Mouse (Mus musculus): ENCODE measurements around the gene Brwd1. TPM values are rescaled to one million over a fixed set of nuclear protein-coding genes. Genes with fewer than 3 reads are reported as not detected.
"Not testable (repeated sequence)": the region's sequence is repeated elsewhere in the genome, so short reads cannot be mapped to it uniquely, and the experiment has no call there.

Brwd1 gene
- polyA plus RNA-seq, 1 experiment from 2014 or later, result 89.2 TPM

- Histone ChIP-seq H3K27me3 (ENCODE audit: insufficient read depth, poor library complexity, severe bottlenecking) (no peaks in the 10 kb centered on the region), H3K9me3 (no peaks in the 10 kb centered on the region), H3K36me3 (peaks cover 99% of the 10 kb centered on the region), H3K4me1 (no peaks in the 10 kb centered on the region), H3K27ac (no peak overlapping the region), H3K4me3 (no peak overlapping the region)
- WGBS, result 60% methylated on average over 5 of the region's 5 CpGs
- DNase-seq (ENCODE audit: low spot score), result no peak
Observed at GRCm38 (mm10) chr16:96044096-96044495, 38.2 kb downstream of the Brwd1 start.

- Histone ChIP-seq H3K27me3 (ENCODE audit: insufficient read depth, poor library complexity, severe bottlenecking) (no peaks in the 10 kb centered on the region), H3K27ac (no peak overlapping the region), H3K4me1 (no peaks in the 10 kb centered on the region), H3K4me3 (no peak overlapping the region), H3K9me3 (no peaks in the 10 kb centered on the region), H3K36me3 (peaks cover 99% of the 10 kb centered on the region)
- DNase-seq (ENCODE audit: low spot score), result no peak
- 92% methylated on average over 4 of the region's 4 CpGs for WGBS
Observed at GRCm38 (mm10) chr16:96040691-96041090, 41.6 kb downstream of the Brwd1 start.

GRCm38 (mm10) chr16:96039538-96039937, 42.8 kb downstream of the Brwd1 start:
- DNase-seq (ENCODE audit: low spot score), result no peak
- 85% methylated on average over 6 of the region's 6 CpGs for WGBS
- H3K9me3 ChIP-seq, result no peaks in the 10 kb centered on the region
- H3K36me3 ChIP-seq, result peaks cover 100% of the 10 kb centered on the region
- no peaks in the 10 kb centered on the region for H3K4me1 ChIP-seq
- no peak overlapping the region for H3K4me3 ChIP-seq
- no peak overlapping the region for H3K27ac ChIP-seq
- H3K27me3 ChIP-seq (ENCODE audit: insufficient read depth, poor library complexity, severe bottlenecking), result no peaks in the 10 kb centered on the region

GRCm38 (mm10) chr16:96034473-96034872, 47.9 kb downstream of the Brwd1 start:
- no peak for DNase-seq (ENCODE audit: low spot score)
- Histone ChIP-seq H3K36me3 (peaks cover 98% of the 10 kb centered on the region), H3K27ac (no peak overlapping the region), H3K4me1 (no peaks in the 10 kb centered on the region), H3K4me3 (no peak overlapping the region), H3K9me3 (no peaks in the 10 kb centered on the region), H3K27me3 (ENCODE audit: insufficient read depth, poor library complexity, severe bottlenecking) (no peaks in the 10 kb centered on the region)
- 91% methylated on average over 6 of the region's 6 CpGs for WGBS

DNA sequence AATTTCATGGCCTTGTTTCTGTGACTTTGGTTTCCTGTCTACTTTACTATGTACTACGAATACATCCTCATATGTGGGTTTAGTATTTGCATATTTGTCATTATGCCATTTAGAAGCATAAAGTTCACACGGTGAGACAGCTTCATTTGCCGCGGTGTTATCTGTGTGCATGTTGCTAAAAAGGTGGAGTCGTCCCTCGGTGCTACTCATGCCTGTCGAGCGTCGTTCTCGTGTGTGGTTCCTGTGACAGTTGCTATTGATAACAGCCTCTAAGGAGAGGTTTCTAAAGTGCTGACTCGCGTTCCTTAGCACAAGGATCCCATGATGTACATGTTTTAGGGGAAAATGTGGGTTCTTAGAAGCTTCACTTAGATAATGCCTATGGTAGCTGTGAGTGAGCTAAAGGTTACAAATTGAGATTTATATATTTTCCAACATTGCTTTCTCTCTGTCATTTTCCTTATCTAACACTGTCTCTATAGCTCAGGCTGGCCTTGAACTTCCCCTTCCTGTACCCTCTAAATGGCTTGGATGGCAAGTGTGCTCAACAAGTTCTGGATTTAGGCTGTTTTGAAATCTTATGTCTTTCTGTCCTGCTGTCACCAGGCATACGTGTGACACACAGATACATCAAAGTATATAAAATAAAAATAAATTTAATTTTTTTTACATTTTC, 49.8 kb downstream of the Brwd1 start:
- no peak overlapping the region for H3K4me3 ChIP-seq
- H3K27ac ChIP-seq, result no peak overlapping the region
- DNase-seq (ENCODE audit: low spot score), result peak; percentile 52
- WGBS, result 56% methylated on average over 13 of the region's 13 CpGs
- no peaks in the 10 kb centered on the region for H3K9me3 ChIP-seq
- H3K27me3 ChIP-seq (ENCODE audit: insufficient read depth, poor library complexity, severe bottlenecking), result no peaks in the 10 kb centered on the region
- no peaks in the 10 kb centered on the region for H3K4me1 ChIP-seq
- peaks cover 98% of the 10 kb centered on the region for H3K36me3 ChIP-seq

DNA sequence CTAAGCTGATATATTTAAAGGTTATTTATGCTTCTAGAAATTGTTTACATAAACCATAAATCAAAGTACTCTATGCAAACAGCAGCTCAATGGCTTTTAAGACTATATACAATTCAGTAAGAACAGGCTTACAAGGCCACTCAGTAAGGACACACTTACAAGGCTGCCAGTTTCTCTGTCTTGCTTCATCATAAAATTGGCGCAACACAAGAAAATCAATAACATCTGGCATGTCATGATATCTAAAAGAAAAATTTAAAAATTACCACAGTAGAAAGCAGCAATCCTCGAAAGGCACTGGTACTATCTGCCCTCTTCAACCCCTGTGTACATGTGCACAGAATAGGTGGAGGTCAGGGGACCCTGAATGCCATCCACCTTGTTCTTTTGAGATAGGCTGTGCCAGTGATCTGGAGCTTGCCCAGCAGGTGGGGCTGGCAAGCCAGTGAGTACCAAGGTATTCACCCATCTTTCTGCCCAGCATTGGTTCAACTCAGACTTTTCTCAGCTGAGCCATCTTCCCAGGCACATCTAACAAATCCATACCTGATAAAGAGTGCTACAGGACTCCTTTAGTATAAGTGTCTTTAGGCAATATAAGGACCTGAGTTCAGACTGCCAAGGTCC, 51.7 kb downstream of the Brwd1 start:
- WGBS, result 91% methylated on average over 2 of the region's 2 CpGs
- peaks cover 96% of the 10 kb centered on the region for H3K36me3 ChIP-seq
- no peaks in the 10 kb centered on the region for H3K27me3 ChIP-seq (ENCODE audit: insufficient read depth, poor library complexity, severe bottlenecking)
- peak; percentile 61 for DNase-seq (ENCODE audit: low spot score)
- H3K4me3 ChIP-seq, result no peak overlapping the region
- H3K9me3 ChIP-seq, result no peaks in the 10 kb centered on the region
- H3K4me1 ChIP-seq, result no peaks in the 10 kb centered on the region
- no peak overlapping the region for H3K27ac ChIP-seq

DNA sequence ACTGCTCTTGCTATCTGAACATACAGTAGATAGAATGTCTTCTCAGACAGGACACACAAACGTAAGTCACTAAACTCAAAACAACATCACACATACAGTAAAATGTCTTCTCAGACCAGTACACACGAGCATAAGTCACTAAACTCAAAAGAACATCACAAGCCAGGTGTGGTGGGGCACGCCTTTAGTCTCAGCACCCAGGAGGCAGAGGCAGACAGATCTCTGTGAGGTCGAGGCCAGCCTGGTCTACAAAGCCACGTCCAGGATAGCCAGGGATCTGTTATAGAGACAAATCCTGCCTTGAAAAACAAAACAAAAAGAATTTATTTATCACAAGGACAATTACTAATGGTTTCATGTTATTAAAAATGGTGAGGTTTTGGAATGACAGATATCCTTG, 56.1 kb downstream of the Brwd1 start:
- Histone ChIP-seq H3K4me1 (no peaks in the 10 kb centered on the region), H3K27ac (no peak overlapping the region), H3K9me3 (no peaks in the 10 kb centered on the region), H3K4me3 (no peak overlapping the region), H3K36me3 (peaks cover 86% of the 10 kb centered on the region), H3K27me3 (ENCODE audit: insufficient read depth, poor library complexity, severe bottlenecking) (no peaks in the 10 kb centered on the region)
- peak; percentile 58 for DNase-seq (ENCODE audit: low spot score)
- WGBS, result 86% methylated on average over 5 of the region's 5 CpGs

DNA sequence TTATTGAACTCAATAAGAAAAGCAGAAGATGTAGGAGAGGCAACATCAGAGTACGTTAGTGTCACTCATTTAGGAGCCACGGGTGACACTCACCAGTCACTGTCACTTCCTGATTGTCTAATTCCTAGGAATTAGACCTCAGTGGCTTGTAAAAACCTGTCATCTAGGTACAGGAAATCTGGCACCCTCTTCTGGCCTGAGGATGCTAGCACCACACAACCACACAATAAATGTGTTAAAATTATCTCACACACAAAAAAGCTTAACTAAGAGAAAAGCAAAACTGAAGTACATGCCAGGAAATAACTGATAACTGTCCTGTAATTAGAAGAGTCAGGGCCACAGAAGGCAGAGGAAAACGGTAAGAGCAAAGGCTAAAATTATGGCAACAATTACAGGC, 57.1 kb downstream of the Brwd1 start:
- Histone ChIP-seq H3K9me3 (no peaks in the 10 kb centered on the region), H3K36me3 (peaks cover 86% of the 10 kb centered on the region)
- 81% methylated on average over 3 of the region's 3 CpGs for WGBS

DNA sequence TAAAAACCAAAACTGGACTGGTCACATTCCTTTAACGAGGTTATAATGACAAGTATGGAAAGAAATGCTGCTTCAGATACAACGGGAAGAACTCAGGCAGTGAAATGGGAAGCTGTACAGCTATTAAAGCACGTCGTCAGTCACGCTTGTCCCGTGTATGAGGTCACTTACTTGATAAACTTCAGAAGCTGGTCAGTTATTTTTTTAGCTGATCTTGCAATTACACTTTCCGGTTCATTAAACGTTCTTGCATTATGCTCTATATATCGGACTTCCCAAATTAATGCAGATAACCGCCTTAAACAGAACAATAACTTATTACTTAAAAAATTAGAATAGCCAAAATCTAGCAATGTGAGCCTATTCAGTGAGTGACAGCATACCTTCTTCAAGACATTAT, 61.3 kb downstream of the Brwd1 start:
- Histone ChIP-seq H3K4me3 (no peak overlapping the region), H3K36me3 (peaks cover 89% of the 10 kb centered on the region), H3K27ac (no peak overlapping the region), H3K27me3 (ENCODE audit: insufficient read depth, poor library complexity, severe bottlenecking) (no peaks in the 10 kb centered on the region), H3K9me3 (no peaks in the 10 kb centered on the region), H3K4me1 (no peaks in the 10 kb centered on the region)
- 91% methylated on average over 10 of the region's 10 CpGs for WGBS
- no peak for DNase-seq (ENCODE audit: low spot score)

More for the DNA sequence above, 57.1 kb downstream of the Brwd1 start:
- Histone ChIP-seq H3K4me3 (no peak overlapping the region), H3K27me3 (ENCODE audit: insufficient read depth, poor library complexity, severe bottlenecking) (no peaks in the 10 kb centered on the region), H3K4me1 (no peaks in the 10 kb centered on the region), H3K27ac (no peak overlapping the region)
- peak; percentile 20 for DNase-seq (ENCODE audit: low spot score)

GRCm38 (mm10) chr16:96009124-96009523, 73.2 kb downstream of the Brwd1 start:
- no CpG with 5 or more reads among the region's 10 CpGs for WGBS
- peaks cover 39% of the 10 kb centered on the region for H3K36me3 ChIP-seq
- H3K27ac ChIP-seq; H3K27me3 ChIP-seq (ENCODE audit: insufficient read depth, poor library complexity, severe bottlenecking); H3K9me3 ChIP-seq; DNase-seq (ENCODE audit: low spot score); H3K4me1 ChIP-seq; H3K4me3 ChIP-seq: not testable (repeated sequence)

GRCm38 (mm10) chr16:96004278-96004677, 78.0 kb downstream of the Brwd1 start:
- H3K27ac ChIP-seq; H3K9me3 ChIP-seq; H3K27me3 ChIP-seq (ENCODE audit: insufficient read depth, poor library complexity, severe bottlenecking); DNase-seq (ENCODE audit: low spot score); H3K4me1 ChIP-seq; H3K4me3 ChIP-seq: not testable (repeated sequence)
- WGBS, result no CpG with 5 or more reads among the region's 10 CpGs
- peaks cover 53% of the 10 kb centered on the region for H3K36me3 ChIP-seq

DNA sequence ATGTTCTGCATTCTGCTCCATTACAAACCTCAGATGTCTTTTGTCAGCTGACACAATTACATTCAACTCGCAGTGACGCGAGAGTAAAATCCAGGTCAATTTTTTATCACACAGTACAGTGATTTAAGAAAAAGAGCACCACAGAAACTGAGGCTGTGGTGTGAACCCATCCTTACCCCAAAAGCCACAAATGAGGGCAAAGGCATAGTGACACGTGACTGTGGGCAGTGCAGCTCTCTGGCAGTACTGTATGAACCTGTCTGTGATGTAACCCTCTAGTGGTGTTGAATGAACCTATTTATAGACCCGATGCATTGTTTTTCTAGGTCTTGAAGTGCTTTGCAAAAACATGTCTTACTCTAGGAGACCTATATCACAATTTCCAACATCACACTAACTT, 83.0 kb downstream of the Brwd1 start:
- no peak for DNase-seq (ENCODE audit: low spot score)
- Histone ChIP-seq H3K27me3 (ENCODE audit: insufficient read depth, poor library complexity, severe bottlenecking) (no peaks in the 10 kb centered on the region), H3K4me1 (no peaks in the 10 kb centered on the region), H3K9me3 (no peaks in the 10 kb centered on the region), H3K36me3 (peaks cover 64% of the 10 kb centered on the region), H3K4me3 (no peak overlapping the region), H3K27ac (no peak overlapping the region)
- WGBS, result 74% methylated on average over 5 of the region's 5 CpGs

DNA sequence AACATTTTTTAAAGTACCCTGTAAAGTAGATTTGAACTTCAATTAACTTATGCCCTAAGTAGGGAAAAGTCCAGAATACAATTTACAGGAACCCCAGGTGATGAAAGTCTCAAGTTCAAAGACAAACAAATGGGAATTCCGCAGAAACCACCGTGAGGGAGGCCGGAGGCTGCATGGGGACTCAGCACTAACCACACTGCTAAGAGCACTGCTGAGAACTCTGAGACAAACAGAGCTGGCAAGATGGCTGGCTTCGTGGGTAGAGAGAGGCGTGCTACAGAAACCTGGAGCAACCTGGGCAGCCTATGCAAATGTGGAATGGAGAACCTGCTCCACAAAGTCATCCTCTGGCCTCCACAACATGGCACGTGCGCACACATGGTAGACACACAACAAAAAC, 86.2 kb downstream of the Brwd1 start:
- WGBS, result 83% methylated on average over 7 of the region's 7 CpGs
- DNase-seq (ENCODE audit: low spot score), result no peak
- H3K36me3 ChIP-seq, result peaks cover 53% of the 10 kb centered on the region
- H3K4me1 ChIP-seq, result peaks cover 4% of the 10 kb centered on the region; the same call in 1 of the 2 replicates
- H3K27me3 ChIP-seq (ENCODE audit: insufficient read depth, poor library complexity, severe bottlenecking), result no peaks in the 10 kb centered on the region
- H3K9me3 ChIP-seq, result no peaks in the 10 kb centered on the region
- H3K27ac ChIP-seq, result no peak overlapping the region
- no peak overlapping the region for H3K4me3 ChIP-seq

DNA sequence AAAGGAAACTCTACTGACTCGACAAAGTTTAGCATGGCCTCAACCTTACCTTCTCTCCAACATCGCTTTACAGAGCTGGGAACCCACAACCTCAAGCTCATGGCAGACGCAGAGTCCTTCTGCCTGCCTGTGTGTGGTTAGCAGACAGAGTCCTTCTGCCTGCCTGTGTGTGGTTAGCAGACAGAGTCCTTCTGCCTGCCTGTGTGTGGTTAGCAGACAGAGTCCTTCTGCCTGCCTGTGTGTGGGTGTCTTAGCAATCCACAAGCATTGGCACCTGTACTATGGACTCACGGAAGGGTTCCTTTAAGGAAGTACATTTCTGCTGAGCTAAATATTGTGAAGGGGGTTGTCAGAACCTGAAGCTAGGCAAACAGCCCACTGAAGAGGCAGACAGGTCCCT, 87.8 kb downstream of the Brwd1 start:
- not testable (repeated sequence) for H3K4me1 ChIP-seq; H3K4me3 ChIP-seq; H3K27ac ChIP-seq; H3K9me3 ChIP-seq; H3K27me3 ChIP-seq (ENCODE audit: insufficient read depth, poor library complexity, severe bottlenecking); DNase-seq (ENCODE audit: low spot score)
- WGBS, result 88% methylated on average over 4 of the region's 4 CpGs
- peaks cover 41% of the 10 kb centered on the region for H3K36me3 ChIP-seq

Measured in heart, embryonic 10.5 days (tissue).